Mouse (Mus musculus): ENCODE data around the gene Celf2. TPM values are rescaled to one million over a fixed set of nuclear protein-coding genes. Genes with fewer than 3 reads are reported as not detected.

Celf2 gene
- total RNA-seq, 2 experiments from 2014 or later, result 424 to 432 TPM

DNA sequence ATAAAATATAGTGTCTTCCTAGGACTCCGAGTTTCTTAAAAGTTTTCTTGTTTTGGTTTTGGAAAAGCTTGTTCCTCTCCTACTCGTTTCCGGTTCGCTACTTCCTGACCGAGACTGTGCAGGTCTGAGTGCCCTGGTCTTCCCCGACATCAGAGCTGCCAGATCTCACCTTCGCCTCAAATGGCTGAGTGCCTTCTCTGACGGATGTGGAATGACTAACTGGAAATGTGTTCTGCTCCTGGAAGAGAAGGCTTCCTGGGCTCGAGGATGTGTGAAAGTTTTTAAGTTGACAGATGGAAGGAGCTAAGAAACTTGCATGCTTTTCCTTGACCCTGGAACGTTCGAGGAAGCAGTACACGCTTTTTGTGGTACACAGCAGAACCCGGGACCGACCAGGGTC, 421.9 kb downstream of the Celf2 start:
- DNase-seq (ENCODE audit: low spot score in 2 of 2), result no peak

DNA sequence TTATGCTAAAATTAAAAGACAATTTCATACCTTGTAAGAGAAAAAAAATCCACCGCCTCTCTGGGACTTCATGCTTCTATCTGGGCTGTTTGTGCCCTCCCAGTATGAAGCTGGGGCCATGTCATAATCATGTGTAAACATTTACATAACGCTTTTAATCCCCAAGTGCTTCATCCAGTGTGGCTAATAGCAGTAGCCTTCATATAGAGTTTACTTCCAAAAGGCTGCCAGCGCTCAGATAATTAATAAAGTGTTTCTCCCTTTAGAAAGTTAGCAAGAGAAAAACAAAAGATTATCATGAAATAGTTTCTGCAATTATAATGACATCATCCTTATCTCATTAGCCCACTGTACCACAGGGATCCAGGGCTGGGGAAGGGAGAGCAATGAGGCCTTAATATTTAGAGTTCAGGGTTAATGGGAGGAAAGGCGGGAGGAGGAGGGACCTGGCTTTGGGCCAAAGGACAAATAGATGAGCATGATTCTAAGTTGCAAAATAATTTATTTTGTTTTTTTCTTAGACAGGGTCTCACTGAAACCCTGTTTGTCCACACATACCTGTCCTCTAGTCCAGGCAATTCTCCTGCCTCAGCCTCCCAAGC, 425.8 kb downstream of the Celf2 start:
- no peak for DNase-seq (ENCODE audit: low spot score in 2 of 2)

DNA sequence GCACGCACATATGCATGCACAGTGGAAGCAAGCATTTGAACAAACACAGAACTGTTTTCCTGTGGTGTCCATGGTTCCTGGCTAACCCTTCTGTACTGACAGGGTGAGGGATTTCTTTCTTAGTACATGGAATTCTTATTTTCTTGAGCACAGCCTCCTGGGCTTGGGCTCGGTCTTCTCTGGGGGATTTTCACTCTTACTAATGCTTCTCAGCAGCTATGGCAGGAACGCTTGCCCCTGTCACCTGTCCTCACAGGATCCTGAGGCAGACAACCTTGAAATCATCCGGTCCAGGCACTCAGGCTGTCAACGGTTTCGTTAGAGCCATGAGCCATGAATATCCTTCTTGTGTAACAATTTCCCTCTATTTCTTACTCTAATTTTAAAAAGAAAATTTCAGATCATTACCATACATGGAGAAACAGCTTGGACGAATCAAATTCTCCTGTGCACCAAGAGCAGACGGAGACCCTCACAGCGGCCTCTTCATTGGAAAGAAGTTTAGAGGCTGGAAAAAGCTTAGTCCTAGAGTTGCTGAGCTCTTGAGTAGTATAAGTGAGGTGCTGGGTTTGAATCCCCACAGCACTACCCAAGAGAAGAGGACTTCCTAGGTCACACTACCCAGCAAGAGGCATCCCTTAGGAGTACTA, 426.9 kb downstream of the Celf2 start:
- DNase-seq (ENCODE audit: low spot score in 2 of 2), result no peak

DNA sequence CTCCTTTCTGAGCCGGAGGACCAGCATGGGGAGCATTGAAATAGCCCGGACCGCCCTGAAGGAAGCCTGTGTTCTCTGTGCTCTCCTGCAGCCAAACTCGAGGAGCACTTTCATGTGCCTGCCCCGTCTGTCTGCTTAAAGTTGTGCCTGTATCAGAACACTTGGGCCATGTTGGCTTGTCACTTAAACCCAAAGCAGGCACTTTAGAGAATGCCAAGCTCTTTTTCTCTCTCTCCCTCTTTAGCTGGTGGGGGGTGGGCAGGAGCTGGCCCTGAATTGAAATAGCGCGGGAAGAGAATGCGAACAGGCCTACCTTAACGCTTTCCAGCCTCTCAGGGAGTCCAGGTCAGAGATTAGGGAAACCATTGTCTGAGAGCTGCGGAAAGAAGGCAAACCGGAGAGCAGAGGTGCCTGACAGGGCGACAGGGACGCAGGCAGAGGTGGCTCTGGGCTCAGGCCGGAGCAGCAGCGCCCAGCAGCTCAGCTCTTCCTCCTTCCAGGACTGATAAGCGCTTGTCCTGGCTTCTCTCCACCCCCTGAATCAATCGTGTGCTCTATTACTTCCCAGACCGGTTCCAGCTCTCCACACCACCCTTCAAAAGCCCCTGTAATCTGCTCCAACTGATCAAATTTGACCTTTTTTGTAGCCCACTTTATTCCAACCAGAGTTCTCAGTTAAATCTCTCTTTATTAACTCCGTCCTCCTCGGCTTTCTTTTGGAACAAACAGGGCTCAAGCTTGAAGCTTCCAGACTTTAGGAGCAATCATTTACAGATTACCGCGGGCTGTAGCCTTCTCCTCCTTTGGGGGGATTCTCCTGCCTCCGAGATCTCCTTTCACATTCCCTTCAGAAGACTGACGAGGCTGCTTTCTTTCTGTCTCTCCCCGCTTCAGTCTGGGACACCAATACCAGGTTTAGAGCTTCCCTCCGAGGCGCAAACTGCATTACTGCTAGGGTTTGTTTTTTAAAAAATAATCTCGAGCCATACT, 428.3 kb downstream of the Celf2 start:
- DNase-seq (ENCODE audit: low spot score in 2 of 2), result no peak

DNA sequence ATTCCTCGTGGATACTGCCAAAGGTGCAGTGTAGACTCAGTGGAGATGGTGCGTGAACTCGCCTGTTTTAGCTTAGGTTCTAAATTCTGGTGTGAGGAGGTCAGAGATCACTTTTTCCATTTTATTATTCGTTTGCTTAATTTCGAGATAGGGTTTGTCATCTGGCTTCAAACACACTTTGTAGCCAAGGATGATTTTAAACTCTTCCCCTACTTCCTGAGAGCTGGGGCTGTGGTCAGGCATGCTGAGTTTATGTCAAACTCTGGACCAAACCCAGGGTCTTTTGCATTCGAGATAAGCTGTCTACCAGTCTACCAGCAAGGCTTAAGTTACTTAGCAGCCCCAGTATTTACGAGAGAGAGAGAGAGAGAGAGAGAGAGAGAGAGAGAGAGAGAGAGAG, 429.3 kb downstream of the Celf2 start:
- no peak for DNase-seq (ENCODE audit: low spot score in 2 of 2)

DNA sequence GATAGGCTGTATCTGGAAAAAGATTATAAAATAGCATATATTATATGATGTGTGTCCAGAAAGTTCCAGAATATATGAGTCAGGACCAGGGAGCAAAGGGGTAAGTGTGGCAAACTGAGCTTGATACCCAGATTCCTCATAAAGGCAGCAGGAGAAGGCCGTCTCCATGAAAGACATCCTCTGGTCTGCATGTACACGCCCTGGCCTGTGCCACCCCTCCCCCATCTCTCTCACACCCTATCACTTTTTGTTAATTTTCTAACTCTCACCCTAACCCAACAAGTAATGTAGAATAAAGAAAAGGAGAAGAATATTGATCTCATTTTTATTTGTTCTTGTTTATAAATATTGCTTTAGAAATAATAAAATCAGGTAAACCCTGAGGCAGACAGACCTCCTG, 430.0 kb downstream of the Celf2 start:
- DNase-seq (ENCODE audit: low spot score in 2 of 2), result no peak

DNA sequence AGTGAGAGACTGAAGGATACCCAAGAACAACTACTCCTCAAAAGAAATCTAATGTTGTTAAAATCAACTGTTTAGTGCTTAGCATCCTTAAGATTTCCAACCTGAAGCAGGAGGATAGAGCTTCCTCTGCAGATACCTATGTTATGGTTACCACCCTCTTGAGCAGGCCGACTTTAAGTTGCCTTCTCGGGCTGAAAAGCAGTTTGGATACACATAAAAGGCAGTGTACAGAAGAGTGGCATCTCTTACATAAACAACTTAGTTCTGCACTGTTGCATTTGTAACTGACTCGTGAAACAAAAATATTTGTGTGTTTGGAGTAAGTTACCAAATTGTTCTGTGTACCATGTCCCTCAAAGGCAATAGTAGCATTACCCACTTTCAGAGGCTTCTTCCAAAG, 435.6 kb downstream of the Celf2 start:
- no peak for DNase-seq (ENCODE audit: low spot score in 2 of 2)

DNA sequence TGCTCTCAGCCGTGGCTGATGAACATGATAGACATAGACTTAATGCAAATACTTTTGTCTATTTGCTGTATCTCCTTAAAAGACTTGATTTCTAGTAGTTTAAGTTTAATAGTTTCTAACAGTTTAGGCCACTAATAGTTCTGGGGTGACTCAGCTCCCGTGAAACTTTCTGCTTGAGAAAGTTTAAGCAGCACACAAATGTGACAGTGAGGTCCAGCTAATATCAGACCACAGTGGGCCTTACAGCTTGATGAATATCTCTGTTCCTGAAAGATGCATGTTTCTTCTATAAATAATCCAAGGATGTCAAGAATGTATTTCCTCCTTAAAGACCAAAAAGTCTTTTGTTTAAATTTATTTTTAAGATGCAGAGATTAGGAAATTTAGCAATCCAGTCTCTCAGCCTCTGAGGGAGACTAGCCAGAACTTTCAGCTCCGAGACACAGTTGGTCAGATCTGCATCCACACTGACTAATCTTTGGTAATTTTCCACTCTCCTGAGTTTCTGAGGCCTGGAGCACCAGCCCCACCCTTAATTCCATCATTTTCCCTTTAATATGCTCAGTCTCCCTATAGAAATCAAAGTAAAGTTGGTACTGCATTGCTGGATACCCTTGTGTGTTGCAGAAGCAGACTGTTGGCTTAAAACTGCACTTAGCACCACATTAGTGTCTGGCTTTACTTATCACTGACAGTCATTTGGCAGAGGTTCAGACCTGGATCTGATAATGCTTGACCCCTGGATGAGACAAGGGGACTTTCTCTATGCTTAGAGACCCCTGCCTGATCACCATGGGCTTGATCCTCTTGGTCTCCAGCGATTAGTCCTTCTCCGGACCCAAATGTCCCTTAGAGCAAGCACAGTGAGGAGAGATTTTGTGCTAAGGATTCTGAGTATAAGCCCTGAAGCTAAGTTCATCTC, 436.8 kb downstream of the Celf2 start:
- DNase-seq (ENCODE audit: low spot score in 2 of 2), result no peak

DNA sequence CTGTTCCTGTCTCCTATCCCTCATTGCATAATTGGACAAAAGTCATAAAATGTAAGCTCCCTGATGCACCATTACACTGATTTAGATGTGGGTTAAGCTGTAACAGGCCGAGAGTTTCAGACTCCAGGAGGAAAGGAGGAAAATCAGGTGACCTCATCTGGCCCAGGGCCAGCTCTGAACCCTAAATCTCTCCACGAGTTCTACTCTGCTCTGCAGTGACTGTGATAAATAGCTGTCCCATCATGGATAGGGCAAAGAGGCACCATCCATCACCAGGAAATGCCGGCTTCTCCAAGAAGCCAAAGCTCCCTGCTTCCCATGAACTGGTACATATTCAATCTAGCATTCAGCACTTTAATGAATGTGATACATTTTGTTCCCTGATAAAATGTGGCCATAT, 439.9 kb downstream of the Celf2 start:
- DNase-seq (ENCODE audit: low spot score in 2 of 2), result no peak

DNA sequence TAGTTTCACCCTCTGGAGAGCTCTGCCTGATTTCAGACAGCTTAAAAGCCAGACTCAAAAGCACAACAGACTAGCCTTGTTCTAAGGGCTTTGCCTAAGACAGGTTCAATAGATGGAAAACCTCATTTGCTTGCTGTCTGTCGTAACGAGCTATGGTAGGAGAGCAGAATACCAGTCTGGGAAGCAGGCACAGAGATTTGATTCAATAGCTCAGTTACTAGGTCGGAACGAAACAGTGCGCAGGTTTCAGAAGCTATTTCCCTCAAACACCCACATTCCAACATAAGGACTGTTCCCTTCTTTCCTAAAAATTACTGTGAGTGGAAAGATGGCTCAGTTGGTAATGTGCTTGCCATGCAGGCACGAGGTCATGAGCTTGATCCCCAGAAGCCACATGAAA, 441.1 kb downstream of the Celf2 start:
- DNase-seq (ENCODE audit: low spot score in 2 of 2), result peak in 1 of 2 experiments; percentile 65

DNA sequence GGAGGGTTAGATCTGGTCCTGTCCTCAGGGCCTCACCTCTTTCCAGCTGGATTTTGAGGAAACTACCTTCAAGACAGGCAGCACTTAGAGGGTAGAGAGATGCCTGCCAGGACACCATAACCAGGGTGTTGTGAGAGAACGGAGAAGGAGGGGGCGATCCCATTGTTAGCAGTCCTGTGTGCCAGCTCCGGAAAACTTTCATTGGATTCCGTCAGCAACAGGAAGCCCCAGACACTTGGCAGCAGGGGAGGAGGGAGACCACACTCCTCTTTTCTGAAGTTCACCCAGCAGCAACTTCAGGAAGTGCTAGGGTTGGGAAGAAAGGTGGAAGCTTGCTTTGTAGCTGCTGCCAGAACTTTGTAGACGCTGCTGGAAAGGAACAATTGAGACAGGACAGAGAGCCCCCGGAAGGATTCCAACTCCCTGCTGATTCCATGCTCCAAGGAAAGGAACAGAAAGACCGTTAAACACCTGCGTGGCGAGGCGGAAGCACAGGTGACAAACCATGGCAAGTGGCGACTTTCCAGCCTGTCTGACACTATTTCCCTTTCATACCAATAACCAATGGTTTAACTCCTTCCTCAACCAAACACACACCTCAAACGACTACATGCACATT, 445.7 kb downstream of the Celf2 start:
- no peak for DNase-seq (ENCODE audit: low spot score in 2 of 2)

DNA sequence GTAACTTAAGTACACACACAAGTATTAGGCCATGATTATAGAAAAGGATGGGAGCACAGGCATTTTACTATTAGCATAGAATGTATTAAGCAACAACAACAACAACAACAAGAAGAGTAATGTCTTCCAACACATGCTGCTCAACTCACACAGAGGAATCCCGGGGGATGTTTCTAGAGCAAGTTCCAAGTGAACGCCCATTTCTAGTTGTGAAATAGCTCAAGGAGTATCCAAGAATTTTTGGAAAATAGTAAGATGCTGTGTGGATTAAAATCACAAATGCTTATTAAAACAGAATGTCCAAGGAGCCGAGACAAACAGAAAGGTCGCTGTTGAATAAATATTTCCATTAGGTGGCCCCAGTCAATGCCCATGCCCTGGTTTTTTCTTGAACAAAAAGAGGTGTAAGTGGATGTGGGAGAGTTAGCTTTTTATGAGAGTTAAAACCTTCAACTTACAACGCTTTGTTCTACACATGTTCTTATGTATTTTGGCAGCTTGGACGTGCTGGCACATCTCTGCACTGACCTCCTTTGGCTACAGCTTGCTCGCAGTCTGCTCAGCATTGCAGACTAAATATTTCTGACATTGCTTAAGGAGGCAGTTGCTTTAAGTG, 448.8 kb downstream of the Celf2 start:
- no peak for DNase-seq (ENCODE audit: low spot score in 2 of 2)

DNA sequence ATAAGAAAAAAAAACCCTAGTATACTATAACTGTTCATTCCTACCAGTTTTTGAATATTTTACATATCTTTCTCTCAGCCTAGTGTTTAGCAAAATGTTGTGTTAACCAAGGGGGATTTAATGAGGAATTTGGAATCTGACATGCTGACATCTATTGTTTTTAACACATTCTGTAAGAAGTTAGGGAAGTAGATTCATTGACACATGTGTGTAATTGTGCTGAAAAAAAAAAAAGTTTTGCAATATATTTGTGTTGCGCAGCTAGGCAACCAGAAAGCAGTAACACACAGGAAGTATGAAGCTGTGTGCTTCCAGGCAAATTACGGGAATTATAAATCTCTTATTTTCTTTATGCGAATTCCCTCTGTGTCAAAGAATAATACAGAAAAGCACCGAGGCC, 453.0 kb downstream of the Celf2 start:
- no peak for DNase-seq (ENCODE audit: low spot score in 2 of 2)

DNA sequence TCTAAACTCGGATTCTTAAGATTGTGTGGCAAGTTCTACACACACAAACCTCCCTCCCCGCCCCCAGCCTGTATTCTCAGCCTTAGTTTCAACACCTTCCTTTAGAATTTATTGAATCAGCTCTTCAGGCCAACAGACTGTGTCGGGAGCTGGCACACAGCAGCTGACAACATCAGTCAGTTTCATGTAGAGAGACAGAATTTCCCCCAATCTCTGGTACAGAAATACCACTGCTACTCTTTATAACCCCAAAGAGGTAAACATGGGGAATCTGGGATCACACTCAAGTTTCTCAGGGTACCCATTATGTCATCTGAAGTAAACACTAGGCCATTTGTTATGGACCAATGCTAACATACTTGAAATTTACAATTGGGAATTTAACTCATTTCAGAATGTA, 453.4 kb downstream of the Celf2 start:
- DNase-seq (ENCODE audit: low spot score in 2 of 2), result no peak

DNA sequence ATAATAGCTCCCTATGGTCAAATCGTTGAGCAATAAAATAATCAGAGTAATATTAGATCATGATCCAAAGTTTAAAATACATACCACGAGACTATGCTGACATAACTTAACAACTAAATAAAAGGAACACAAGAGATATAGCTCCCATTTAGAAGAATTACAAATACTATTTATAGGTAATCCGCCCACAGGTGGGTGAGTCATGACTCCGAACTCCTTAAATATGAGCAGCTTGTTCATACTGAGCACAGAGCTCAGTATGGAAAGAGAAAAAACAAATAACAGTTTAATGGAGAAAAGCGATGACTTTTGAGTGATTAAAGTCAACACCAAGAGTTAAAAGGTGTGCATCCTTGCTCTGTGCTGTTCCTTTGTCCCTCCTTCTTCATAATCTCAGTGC, 458.3 kb downstream of the Celf2 start:
- peak in 1 of 2 experiments; percentile 51 for DNase-seq (ENCODE audit: low spot score in 2 of 2)

DNA sequence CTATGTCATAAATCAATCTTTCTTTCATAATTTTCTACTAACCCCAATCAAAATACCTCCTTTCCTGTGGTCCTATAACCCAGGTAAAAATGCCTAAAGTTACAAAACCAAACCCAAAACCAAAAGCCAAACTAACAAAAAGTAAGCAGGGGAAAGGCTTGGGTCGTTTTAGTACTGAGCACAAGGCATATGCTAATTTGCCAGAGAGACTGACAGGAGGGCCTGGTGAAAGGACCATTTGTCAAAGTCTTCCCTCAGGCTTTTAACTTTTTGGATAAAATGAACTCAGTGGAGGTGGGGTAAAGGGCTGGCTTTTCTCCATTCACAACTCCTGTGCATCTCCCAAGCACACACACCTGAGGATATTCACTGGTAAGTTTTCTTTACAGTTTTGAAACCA, 463.2 kb downstream of the Celf2 start:
- DNase-seq (ENCODE audit: low spot score in 2 of 2), result no peak

DNA sequence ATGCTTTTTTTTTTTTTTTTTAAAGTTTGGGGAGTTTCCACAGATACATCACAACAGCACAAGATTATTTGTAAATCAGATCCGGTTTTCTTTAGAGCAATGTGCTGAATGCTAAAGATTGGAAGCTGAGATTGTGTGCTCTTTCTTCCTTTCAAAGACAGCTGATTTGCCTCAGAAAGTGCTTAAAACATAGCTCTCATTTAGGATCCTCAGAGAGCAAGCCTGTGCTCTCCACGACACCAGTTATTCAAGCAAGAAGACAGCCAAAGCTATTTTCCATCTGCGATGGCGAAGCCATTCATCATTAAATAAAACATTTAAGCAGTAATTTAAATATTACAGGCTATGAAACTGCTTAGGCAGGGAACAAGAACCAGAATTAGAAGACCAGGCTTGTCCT, 463.8 kb downstream of the Celf2 start:
- no peak for DNase-seq (ENCODE audit: low spot score in 2 of 2)

DNA sequence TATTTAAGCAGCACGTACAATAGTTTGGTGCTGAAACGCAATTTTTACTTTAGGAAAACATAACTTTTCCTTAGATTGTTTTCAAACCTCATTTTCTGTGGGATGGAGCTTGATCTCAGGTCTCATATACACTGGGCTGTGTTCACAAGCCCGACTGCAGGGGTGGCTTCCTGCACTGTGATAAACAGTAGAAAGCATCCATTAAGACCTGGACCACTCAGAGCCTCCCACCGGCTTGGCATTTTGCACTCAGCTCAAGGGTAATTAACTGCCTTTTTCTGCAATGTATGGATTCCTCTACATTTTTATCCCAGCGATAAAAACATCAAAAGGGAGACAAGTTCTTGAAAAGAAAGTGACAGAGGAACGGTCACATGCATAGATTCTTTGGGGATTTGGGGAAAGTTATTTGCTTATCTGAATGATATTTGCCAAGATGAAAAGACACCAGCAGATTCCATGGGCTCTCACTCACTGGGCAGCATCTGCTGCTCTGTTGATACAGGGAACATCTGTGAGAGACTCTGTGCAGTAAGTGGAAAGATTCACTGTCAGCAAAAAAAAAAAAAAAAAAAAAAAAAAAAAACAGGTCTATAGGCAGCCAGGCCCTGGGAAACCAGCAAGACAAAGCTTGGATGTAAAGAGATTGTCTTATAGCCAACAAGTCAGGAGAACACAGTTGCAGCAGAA, 465.4 kb downstream of the Celf2 start:
- no peak for DNase-seq (ENCODE audit: low spot score in 2 of 2)

DNA sequence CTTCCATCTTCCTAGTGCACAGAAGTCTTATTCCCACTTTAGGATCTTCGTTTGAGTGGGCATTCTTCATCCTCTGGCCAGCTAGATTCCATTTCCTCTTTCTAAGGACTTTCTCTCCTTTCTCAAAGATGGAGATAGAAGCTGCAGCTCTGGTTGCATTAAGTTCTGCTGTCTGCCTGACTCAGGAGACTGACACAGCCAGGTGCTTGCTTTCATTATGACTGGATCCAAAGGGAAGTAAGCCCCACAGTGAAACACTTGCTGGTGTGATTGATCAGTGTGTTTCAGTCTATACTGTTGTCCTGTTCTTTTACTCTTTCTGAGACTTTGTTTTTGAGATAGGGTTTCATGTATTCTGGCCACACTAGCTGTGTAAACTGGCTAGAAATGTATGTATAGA, 468.4 kb downstream of the Celf2 start:
- no peak for DNase-seq (ENCODE audit: low spot score in 2 of 2)

DNA sequence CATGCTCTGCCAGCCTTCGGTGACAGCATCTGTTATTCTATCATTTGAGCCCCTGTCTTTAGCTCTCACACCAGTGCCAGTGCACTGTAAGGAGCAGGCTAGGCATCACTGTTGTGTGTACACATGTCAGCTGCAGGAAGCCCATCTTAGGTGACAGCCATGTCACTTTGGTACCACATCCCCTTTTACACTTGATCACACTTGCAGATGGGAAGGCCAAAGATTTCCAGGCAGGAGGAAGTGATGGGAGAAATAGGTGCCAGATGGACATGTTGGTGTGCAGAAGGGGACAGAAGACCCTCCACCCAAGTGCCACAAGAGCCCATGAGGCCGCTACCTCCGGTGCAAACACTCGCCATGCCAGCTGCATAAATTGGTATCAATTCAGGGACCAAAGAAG, 470.4 kb downstream of the Celf2 start:
- no peak for DNase-seq (ENCODE audit: low spot score in 2 of 2)

Measured in layer of hippocampus, adult 18-20 months (tissue).